Mouse (Mus musculus) liver, adult 2 months (tissue): ENCODE measurements around the gene Rln3.

ENCODE experiments used
- CTCF ChIP-seq: fragments of 200-500 bp; IDR thresholded peaks from 2 replicates; pipeline ENCODE4 v1.5.1; 2011; ENCODE audit warnings: low read depth, low read length, control low read depth
- POLR2A ChIP-seq: fragments of 200-500 bp; IDR thresholded peaks from 2 replicates; pipeline ENCODE4 v1.6.1; 2011; ENCODE audit warnings: low read length, control low read depth; ENCODE audit not compliant: insufficient read depth; ENCODE audit errors: extremely low read depth

DNA sequence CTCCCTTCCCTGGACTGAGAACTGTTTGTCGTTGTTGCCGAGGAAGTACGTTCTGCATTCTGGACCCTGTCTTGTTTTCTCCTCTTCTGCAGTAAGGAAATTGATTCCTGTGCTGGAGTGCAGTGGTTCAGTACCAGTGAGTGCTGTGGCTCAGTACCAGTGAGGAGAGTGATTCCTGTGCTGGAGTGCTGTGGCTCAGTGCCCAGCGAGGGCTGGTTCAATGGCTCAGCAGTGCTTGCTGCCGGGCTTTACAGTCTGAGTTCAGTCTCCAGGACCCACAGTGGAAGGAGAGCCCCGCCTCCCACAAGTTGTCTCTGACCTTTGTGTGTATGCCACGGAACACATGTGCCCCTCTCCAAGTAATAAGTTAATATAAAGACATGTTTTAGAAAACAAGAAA lies 42.4 kb upstream of the Rln3 start:
- TF ChIP-seq CTCF (no peak), POLR2A (no peak)
